Mouse (Mus musculus) c-Kit-positive CD71-positive TER-119-negative erythroid progenitor cells, embryonic 14.5 days (primary cell): ENCODE data around the gene Gm7971.
"Not testable (repeated sequence)": the region's sequence is repeated elsewhere in the genome, so short reads cannot be mapped to it uniquely, and the experiment has no call there.

Source experiments
- DNase-seq: peaks from one replicate; pipeline ENCODE4 v3.0.0-alpha.2; 2013; ENCODE audit warnings: low read depth

The Gm7971 gene

GRCm38 (mm10) chr5:95594775-95595174 lies at the start of gene Gm7971:
TSS of gene Gm7971 (minus strand) at chr5:95594875.
- not testable (repeated sequence) for DNase-seq
